Mouse (Mus musculus) liver, embryonic 11.5 days (tissue): ENCODE data around the gene Gm49601. TPM values are rescaled to one million over a fixed set of nuclear protein-coding genes. Genes with fewer than 3 reads are reported as not detected.
A peak's percentile ranks its signal among the peaks of the same experiment; 100 is the strongest.

Experiments used
- ATAC-seq: fragments of 200-750 bp; cut with Nextera tagmentation; replicated peaks from 2 replicates; pipeline ENCODE4 v1.8.0; 2017; ENCODE audit warnings: moderate number of reproducible peaks, mild to moderate bottlenecking, moderate TSS enrichment, moderate library complexity; ENCODE audit not compliant: low FRiP score
- DNase-seq: peaks from one replicate; pipeline ENCODE4 v3.0.0-alpha.2; 2017; ENCODE audit warnings: low spot score
- H3K27ac ChIP-seq: fragments of 300-500 bp; sonication (generic); 2 replicates; pipeline ENCODE4 v1.5.1; 2014; ENCODE audit warnings: mild to moderate bottlenecking, low read depth, low read length, control low read depth
- H3K27me3 ChIP-seq: fragments of 300-500 bp; sonication (generic); replicated peaks from 2 replicates; pipeline ENCODE4 v1.6.1; 2014; ENCODE audit warnings: low read length, mixed read lengths; ENCODE audit not compliant: control insufficient read depth, insufficient read depth
- H3K36me3 ChIP-seq: fragments of 300-500 bp; sonication (generic); 2 replicates; pipeline ENCODE4 v1.6.1; 2014; ENCODE audit warnings: mild to moderate bottlenecking, low read length, moderate library complexity, mixed read lengths; ENCODE audit not compliant: control insufficient read depth, insufficient read depth
- H3K4me1 ChIP-seq: fragments of 300-500 bp; sonication (generic); replicated peaks from 2 replicates; pipeline ENCODE4 v1.6.1; 2014; ENCODE audit warnings: low read length, mixed read lengths; ENCODE audit not compliant: control insufficient read depth, insufficient read depth
- H3K4me2 ChIP-seq: fragments of 300-500 bp; sonication (generic); 2 replicates; pipeline ENCODE4 v1.6.1; 2014; ENCODE audit warnings: mild to moderate bottlenecking, control low read depth, moderate library complexity
- H3K4me3 ChIP-seq: fragments of 300-500 bp; sonication (generic); 2 replicates; pipeline ENCODE4 v1.5.1; 2014; ENCODE audit warnings: low read depth, low read length, control low read depth
- H3K9ac ChIP-seq: fragments of 300-500 bp; sonication (generic); 2 replicates; pipeline ENCODE4 v1.6.1; 2014; ENCODE audit warnings: low read depth, low read length, control low read depth
- H3K9me3 ChIP-seq: fragments of 300-500 bp; sonication (generic); 2 replicates; pipeline ENCODE4 v1.6.1; 2016; ENCODE audit warnings: low read length, inconsistent platforms, mixed read lengths; ENCODE audit not compliant: control insufficient read depth
- whole genome bisulfite sequencing: fragments of 180-500 bp; shearing (Covaris S2); extraction: QIAGEN DNeasy Blood & Tissue Kit; methylation state at CpG from one replicate; pipeline ENCODE4 v1.1.7; 2014; 5-methylcytosine and 5-hydroxymethylcytosine counted together
- polyA plus RNA-seq: library from polyadenylated mRNA; unstranded; fragments of >200 nt; fragmentation: Nextera tagmentation; extraction: Ambion mirVana; gene quantifications from 2 replicates; pipeline ENCODE4 v1.2.1, GENCODE M21; 2014

Gene Gm49601
- polyA plus RNA-seq, 1 experiment from 2014 or later: not detected

DNA sequence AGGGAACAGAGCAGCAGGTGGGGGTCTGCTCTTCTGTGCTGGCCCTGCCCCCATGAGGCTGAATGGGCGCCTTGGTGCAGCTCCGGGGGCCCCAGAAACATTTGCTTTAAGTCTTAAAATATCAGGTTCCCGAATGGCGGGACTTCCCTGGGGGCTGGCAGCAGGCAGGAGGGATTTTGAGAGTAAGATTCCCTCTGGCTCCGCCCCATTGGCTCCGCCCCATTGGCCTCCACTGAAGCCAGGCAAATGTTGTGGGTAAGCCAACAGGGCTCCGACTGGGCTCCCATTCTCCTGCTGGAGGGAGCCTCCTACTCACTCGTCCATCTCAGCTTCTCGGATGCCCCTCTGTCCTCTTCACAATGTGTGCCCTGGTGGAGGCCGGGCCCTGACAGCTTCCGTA is 18.0 kb downstream of the Gm49601 start:
- H3K27ac ChIP-seq: no peak overlapping the region
- H3K4me1 ChIP-seq: no peaks in the 10 kb centered on the region; the same call in 1 of the 2 replicates
- H3K9ac ChIP-seq: no peak overlapping the region
- WGBS: 11% methylated on average over 11 of the region's 11 CpGs
- H3K36me3 ChIP-seq: no peaks in the 10 kb centered on the region
- H3K4me2 ChIP-seq: peak overlapping the region; percentile 29
- no peak overlapping the region for H3K4me3 ChIP-seq
- DNase-seq: no peak
- no peak for ATAC-seq
- H3K9me3 ChIP-seq: no peaks in the 10 kb centered on the region
- peaks cover 32% of the 10 kb centered on the region for H3K27me3 ChIP-seq

DNA sequence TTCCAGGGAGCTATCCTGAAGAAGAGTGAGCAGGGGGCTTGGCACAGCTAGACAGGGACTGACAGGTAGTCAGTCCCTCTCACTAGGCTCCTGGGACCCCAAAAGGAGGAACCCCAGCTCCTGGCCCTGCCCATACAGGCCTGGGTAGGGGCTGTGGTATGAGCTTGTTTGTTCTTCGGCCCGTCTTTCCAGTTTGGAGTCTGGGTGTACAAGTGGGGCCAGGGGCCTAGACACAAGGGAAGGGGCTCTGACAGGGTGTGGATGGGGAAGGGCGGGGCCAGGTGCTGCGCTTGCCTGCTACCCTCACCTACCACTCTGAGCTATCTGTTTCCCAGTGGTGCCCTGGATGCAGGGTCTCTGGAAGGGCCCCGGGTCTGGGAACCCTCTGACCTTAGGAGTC is 20.5 kb downstream of the Gm49601 start:
- no peak for ATAC-seq
- no peak overlapping the region for H3K4me2 ChIP-seq
- H3K36me3 ChIP-seq: no peaks in the 10 kb centered on the region
- no peak for DNase-seq
- peaks cover 12% of the 10 kb centered on the region; the same call in 1 of the 2 replicates for H3K4me1 ChIP-seq
- H3K9ac ChIP-seq: no peak overlapping the region
- H3K9me3 ChIP-seq: no peaks in the 10 kb centered on the region
- 60% methylated on average over 5 of the region's 5 CpGs for WGBS
- no peak overlapping the region for H3K4me3 ChIP-seq
- H3K27me3 ChIP-seq: peaks cover 32% of the 10 kb centered on the region
- H3K27ac ChIP-seq: no peak overlapping the region

DNA sequence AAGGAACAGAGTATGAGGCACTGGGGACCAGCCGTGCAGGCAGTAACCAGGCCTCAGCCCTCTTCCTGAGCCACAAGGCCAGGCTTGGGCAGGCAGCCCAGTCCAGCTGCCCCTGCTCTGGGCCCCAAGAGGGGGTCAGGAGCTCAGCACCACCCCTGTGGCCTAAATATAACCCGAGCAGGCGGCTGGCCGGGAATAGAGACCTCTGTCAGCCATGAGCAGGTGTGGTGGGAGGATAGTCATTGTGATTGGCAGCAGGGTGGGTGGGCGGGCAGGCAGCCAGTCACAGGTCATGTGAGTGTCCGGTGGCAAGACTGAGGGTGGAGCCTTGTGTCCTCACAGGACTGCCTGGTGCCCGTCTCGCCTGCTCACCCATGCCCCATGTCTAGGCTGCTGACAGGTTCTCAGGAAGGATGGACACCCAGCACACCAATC is 21.9 kb downstream of the Gm49601 start:
- DNase-seq: no peak
- ATAC-seq: no peak
- Histone ChIP-seq H3K4me3 (no peak overlapping the region), H3K4me2 (no peak overlapping the region), H3K4me1 (peaks cover 12% of the 10 kb centered on the region; the same call in 1 of the 2 replicates), H3K36me3 (no peaks in the 10 kb centered on the region), H3K9ac (no peak overlapping the region), H3K27ac (no peak overlapping the region), H3K9me3 (no peaks in the 10 kb centered on the region), H3K27me3 (peaks cover 21% of the 10 kb centered on the region)
- 74% methylated on average over 7 of the region's 8 CpGs for WGBS

DNA sequence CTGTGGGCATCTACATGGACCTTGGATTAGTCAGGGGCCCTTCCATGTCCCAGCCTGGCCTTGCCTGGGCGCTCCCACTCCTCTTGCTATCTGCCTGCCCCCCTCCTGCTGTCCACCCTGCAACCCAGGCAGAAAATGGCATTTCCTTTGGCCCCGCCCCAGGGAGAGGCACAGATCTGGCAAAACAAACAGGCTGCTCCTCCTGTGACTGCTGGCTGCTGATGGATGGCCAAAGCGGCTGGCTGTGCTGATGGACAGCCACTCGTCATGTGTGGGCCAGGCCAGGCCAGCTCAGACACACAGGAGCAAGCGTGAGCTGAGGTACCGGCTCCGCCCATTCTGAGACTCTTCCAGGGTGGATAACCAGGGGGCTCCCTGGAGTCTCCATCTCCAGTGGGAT is 24.8 kb downstream of the Gm49601 start:
- no peak for ATAC-seq
- 66% methylated on average over 7 of the region's 7 CpGs for WGBS

DNA sequence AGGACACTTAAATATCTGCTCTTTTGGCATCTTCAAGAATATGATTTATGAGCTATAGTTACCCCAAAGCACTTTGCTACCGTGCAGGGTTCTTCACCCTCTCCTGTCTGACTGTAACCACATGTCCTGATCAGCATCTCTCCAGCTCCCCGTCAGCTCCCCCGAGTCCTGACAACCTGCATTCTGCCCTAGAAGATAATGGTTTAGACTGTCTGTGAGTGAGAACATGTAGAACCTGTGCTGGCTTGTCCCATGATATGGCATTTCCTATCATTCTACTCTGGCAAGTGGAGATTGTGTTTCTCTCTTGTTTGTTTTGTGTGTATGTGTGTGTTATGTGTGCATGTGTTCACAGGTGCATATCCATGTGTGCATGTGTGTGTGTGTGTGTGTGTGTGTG is 28.2 kb downstream of the Gm49601 start:
- ATAC-seq (no peak), DNase-seq (no peak)
- Histone ChIP-seq H3K27me3 (peaks cover 34% of the 10 kb centered on the region), H3K4me3 (no peak overlapping the region), H3K9me3 (no peaks in the 10 kb centered on the region), H3K4me2 (no peak overlapping the region), H3K36me3 (no peaks in the 10 kb centered on the region), H3K4me1 (peaks cover 12% of the 10 kb centered on the region; the same call in 1 of the 2 replicates), H3K27ac (no peak overlapping the region), H3K9ac (no peak overlapping the region)
- WGBS: 36% methylated on average over 3 of the region's 3 CpGs

More for the DNA sequence above, 24.8 kb downstream of the Gm49601 start:
- Histone ChIP-seq H3K4me1 (peaks cover 12% of the 10 kb centered on the region; the same call in 1 of the 2 replicates), H3K9ac (no peak overlapping the region), H3K27ac (no peak overlapping the region), H3K4me2 (no peak overlapping the region), H3K4me3 (no peak overlapping the region), H3K36me3 (no peaks in the 10 kb centered on the region), H3K9me3 (no peaks in the 10 kb centered on the region), H3K27me3 (peaks cover 9% of the 10 kb centered on the region)
- no peak for DNase-seq

DNA sequence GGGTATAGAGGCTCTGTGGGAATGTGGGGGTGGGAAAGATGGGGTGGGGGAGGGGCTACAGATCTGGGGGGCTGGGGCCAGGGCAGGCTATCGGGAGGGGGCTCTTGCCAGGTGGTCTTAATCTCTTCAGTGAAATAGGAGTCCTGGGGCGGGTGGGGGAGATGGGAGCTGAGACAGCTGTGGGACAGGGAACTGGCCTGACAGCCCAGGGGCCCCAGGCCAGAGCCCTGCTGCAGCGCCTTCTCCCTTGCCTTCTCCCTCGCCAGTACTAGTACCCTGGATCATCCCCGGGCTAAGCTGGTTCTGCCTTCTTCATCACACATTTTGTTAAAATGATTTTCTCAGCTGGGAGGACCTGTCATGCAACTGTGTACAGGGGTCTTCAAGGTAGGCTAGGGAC is 30.0 kb downstream of the Gm49601 start:
- no peak for DNase-seq
- H3K4me1 ChIP-seq: peaks cover 1% of the 10 kb centered on the region
- ATAC-seq: no peak
- no peak overlapping the region for H3K9ac ChIP-seq
- H3K9me3 ChIP-seq: no peaks in the 10 kb centered on the region
- no peaks in the 10 kb centered on the region for H3K36me3 ChIP-seq
- H3K4me2 ChIP-seq: no peak overlapping the region
- peaks cover 48% of the 10 kb centered on the region for H3K27me3 ChIP-seq
- no peak overlapping the region for H3K4me3 ChIP-seq
- 48% methylated on average over 5 of the region's 5 CpGs for WGBS
- H3K27ac ChIP-seq: no peak overlapping the region

DNA sequence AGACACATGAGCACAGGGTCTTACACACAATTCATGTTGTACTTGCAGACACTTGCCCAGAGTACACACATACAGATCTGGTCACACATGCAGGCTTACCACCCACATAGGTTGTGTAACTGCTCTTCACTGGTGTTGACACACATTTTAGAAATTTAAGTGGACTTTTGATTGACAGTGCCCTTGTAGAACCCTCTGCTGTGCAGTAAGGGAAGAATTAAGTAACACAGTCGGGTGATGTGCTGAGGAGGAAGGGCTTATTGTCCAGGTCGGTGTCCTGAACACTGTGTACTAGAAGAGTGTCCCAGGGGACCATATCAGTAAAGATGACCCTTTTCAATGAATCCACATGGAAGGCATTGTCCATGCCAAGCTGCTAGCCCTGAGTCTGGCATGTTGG is 32.3 kb downstream of the Gm49601 start:
- H3K4me3 ChIP-seq: no peak overlapping the region
- no peak overlapping the region for H3K4me2 ChIP-seq
- H3K27me3 ChIP-seq: peaks cover 71% of the 10 kb centered on the region
- H3K9me3 ChIP-seq: no peaks in the 10 kb centered on the region
- peaks cover 12% of the 10 kb centered on the region for H3K4me1 ChIP-seq
- H3K36me3 ChIP-seq: no peaks in the 10 kb centered on the region
- WGBS: 65% methylated on average over 2 of the region's 2 CpGs
- DNase-seq: no peak
- H3K9ac ChIP-seq: no peak overlapping the region
- ATAC-seq: no peak
- no peak overlapping the region for H3K27ac ChIP-seq

DNA sequence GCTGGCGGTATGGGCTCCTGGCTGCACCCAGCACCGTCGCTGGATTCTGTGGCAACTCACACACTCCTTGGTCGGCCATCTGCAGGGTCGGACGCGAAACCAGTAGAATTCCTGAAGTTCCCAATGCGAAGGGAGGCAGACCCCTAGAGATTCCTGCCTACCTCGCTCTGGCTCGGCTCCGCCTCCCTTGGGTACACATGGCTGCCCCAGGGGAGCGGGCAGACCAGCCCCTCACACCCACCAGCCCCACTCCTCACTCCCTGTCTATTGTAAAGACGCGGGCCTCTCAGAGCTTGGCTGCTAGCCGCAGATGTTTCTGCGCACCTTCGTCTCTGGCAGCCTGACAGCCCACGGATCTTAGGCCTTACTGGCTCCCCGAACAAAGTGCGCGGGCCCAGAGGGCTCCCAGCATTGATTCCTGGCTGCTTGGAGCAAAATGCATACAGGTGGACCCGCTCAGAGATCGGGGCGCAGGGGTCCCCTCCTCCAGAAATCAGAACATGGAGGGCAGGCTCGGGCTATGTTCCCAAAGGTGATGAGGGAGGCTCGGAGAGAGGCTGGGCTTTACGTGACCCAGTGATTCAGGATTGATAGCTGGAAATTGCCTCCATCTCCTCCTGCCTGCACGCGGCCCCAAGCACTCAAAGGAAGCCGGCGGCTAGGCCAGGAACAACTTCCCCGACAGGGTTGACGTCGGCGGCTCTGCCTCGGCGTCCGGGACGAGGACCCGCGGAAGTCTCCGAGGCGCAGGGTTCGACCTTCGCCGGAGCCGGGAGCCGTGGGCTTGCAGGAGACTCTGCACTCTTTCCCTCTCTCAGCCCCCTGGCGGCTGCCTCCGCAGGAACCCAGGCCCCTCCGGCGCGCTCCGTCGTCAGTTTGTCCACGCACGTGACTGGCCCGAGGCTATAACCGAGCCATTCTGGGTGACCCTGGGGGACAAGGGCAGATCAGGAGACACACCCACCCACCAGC is 34.9 kb downstream of the Gm49601 start:
- no peaks in the 10 kb centered on the region for H3K9me3 ChIP-seq
- peak; percentile 53 for DNase-seq
- H3K27me3 ChIP-seq: peaks cover 90% of the 10 kb centered on the region
- peaks cover 17% of the 10 kb centered on the region for H3K4me1 ChIP-seq
- H3K4me3 ChIP-seq: peak overlapping the region; percentile 44; the same call in 1 of the 2 replicates
- 2% methylated on average over 59 of the region's 59 CpGs for WGBS
- H3K9ac ChIP-seq: no peak overlapping the region
- ATAC-seq: no peak
- H3K4me2 ChIP-seq: peak overlapping the region; percentile 70
- no peak overlapping the region for H3K27ac ChIP-seq
- no peaks in the 10 kb centered on the region for H3K36me3 ChIP-seq
